Comparison of ENCODE assay signal across 17 mouse cellular contexts in the genomic region with DNA sequence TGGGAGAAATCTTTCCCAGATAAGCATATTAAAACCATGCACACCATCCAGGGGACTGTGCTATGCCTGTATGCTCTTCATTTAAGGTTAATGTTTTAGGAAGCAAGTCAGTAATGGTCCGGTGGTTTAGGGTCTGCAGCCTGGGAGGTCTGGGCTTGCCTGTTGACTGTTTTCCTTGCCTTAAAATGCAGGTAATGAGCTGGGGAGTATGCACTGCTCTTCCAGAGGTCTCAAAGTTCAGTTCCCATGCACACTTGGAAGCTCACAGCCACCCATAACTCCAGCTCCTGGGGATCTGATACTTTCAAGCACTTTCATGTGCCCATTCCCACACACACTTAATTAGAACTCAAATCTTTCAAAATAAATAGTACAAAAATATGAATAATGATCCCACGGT. TPM values are rescaled to one million over a fixed set of nuclear protein-coding genes. Genes with fewer than 3 reads are reported as not detected.
A peak's percentile ranks its signal among the peaks of the same experiment; 100 is the strongest.
DNase-seq lines count a peak whose midpoint lies in the region; ATAC-seq and TF ChIP-seq lines count a peak whose summit lies in the region.
"Had no signal": no experiment of that assay in that cellular context is flagged by ENCODE, and none has a peak within 500 bp of the region (broad histone marks: within the 10 kb centered on the region; RNA-seq: fewer than 3 reads in every experiment).

No protein-coding gene starts in this region.

- H3K27ac ChIP-seq in hindbrain, embryonic 14.5 days, result peak overlapping the region; percentile 66; the same call in 1 of the 2 replicates
- H3K27ac ChIP-seq in hindbrain, embryonic 10.5 days, result no peak overlapping the region
- H3K27ac ChIP-seq in forebrain, embryonic 15.5 days (replicated peaks), result peak overlapping the region; percentile 66
- peak overlapping the region; percentile 75; the same call in 1 of the 2 replicates for H3K27ac ChIP-seq in hindbrain, postnatal 0 days
- H3K27ac ChIP-seq in liver, embryonic 12.5 days, result peak overlapping the region; percentile 95
- H3K27ac ChIP-seq in left cerebral cortex, adult 2 months, result no peak overlapping the region
- H3K27ac ChIP-seq: embryonic facial prominence, embryonic 12.5 days; stomach, embryonic 15.5 days had no signal

- no peak overlapping the region for H3K4me2 ChIP-seq in hindbrain, embryonic 14.5 days (replicated peaks)
- no peak overlapping the region for H3K4me2 ChIP-seq in forebrain, embryonic 15.5 days (replicated peaks)
- H3K4me2 ChIP-seq in hindbrain, postnatal 0 days (ENCODE audit: low read depth, low read length), result no peak overlapping the region
- H3K4me2 ChIP-seq in liver, embryonic 12.5 days, result peak overlapping the region; percentile 85; the same call in 1 of the 2 replicates
- H3K4me2 ChIP-seq: embryonic facial prominence, embryonic 12.5 days; heart, embryonic 11.5 days; stomach, embryonic 15.5 days had no signal

- DNase-seq in hindbrain, embryonic 14.5 days (ENCODE audit: low spot score), result no peak
- no peak for DNase-seq in hindbrain, embryonic 10.5 days (ENCODE audit: low spot score)
- DNase-seq in hindbrain, postnatal 0 days (ENCODE audit: low spot score), result no peak
- no peak for DNase-seq in left cerebral cortex, adult 2 months (ENCODE audit: extremely low spot score in 1 of 2, low spot score in 2 of 2)
- DNase-seq: adrenal gland, postnatal 25 days; heart, postnatal 14 days; lung, adult 18-20 months; thymus, adult 2 months had no signal

- no peaks in the 10 kb centered on the region for H3K9me3 ChIP-seq in hindbrain, embryonic 14.5 days (ENCODE audit: control insufficient read depth, low read length)
- no peaks in the 10 kb centered on the region for H3K9me3 ChIP-seq in hindbrain, embryonic 10.5 days
- H3K9me3 ChIP-seq in forebrain, embryonic 15.5 days, result no peaks in the 10 kb centered on the region
- no peaks in the 10 kb centered on the region for H3K9me3 ChIP-seq in hindbrain, postnatal 0 days (ENCODE audit: low read length)
- H3K9me3 ChIP-seq in liver, embryonic 12.5 days (replicated peaks), result no peaks in the 10 kb centered on the region
- H3K9me3 ChIP-seq: embryonic facial prominence, embryonic 12.5 days; stomach, embryonic 15.5 days had no signal

- peaks cover 17% of the 10 kb centered on the region; the same call in 1 of the 2 replicates for H3K36me3 ChIP-seq in hindbrain, embryonic 14.5 days (replicated peaks; ENCODE audit: control insufficient read depth, insufficient read depth)
- H3K36me3 ChIP-seq in hindbrain, embryonic 10.5 days, result peaks cover 44% of the 10 kb centered on the region
- H3K36me3 ChIP-seq in forebrain, embryonic 15.5 days, result 0 out of 2 replicates have a peak, but pooled peaks cover 4% of the 10 kb centered on the region
- no peaks in the 10 kb centered on the region; the same call in 1 of the 2 replicates for H3K36me3 ChIP-seq in hindbrain, postnatal 0 days (ENCODE audit: insufficient read depth, low read length)
- peaks cover 48% of the 10 kb centered on the region for H3K36me3 ChIP-seq in liver, embryonic 12.5 days

- no peak for TF ChIP-seq CTCF in hindbrain, postnatal 0 days (IDR thresholded peaks at IDR 0.05; ENCODE audit: low read depth)
- TF ChIP-seq CTCF in left cerebral cortex, adult 2 months (IDR thresholded peaks at IDR 0.05), result no peak

- no peaks in the 10 kb centered on the region for H3K27me3 ChIP-seq in hindbrain, embryonic 14.5 days (ENCODE audit: control insufficient read depth, insufficient read depth, low read length)
- H3K27me3 ChIP-seq in hindbrain, embryonic 10.5 days (ENCODE audit: insufficient read depth, poor library complexity, severe bottlenecking), result no peaks in the 10 kb centered on the region
- no peaks in the 10 kb centered on the region for H3K27me3 ChIP-seq in forebrain, embryonic 15.5 days
- no peaks in the 10 kb centered on the region for H3K27me3 ChIP-seq in hindbrain, postnatal 0 days (ENCODE audit: insufficient read depth, low read length)
- H3K27me3 ChIP-seq in liver, embryonic 12.5 days (replicated peaks), result no peaks in the 10 kb centered on the region
- H3K27me3 ChIP-seq: embryonic facial prominence, embryonic 12.5 days; Patski; stomach, embryonic 15.5 days had no signal

- WGBS in hindbrain, embryonic 14.5 days, result 98% methylated on average over 2 of the region's 2 CpGs
- 92% methylated on average over 2 of the region's 2 CpGs for WGBS in hindbrain, embryonic 10.5 days
- WGBS in forebrain, embryonic 15.5 days, result 85% methylated on average over 2 of the region's 2 CpGs
- 85% methylated on average over 2 of the region's 2 CpGs for WGBS in hindbrain, postnatal 0 days
- WGBS in liver, embryonic 12.5 days (ENCODE audit: insufficient replicate concordance), result 79% methylated on average over 2 of the region's 2 CpGs

- H3K4me3 ChIP-seq in hindbrain, embryonic 14.5 days (replicated peaks; ENCODE audit: low read length), result no peak overlapping the region
- no peak overlapping the region for H3K4me3 ChIP-seq in hindbrain, embryonic 10.5 days
- H3K4me3 ChIP-seq in forebrain, embryonic 15.5 days, result no peak overlapping the region
- H3K4me3 ChIP-seq in hindbrain, postnatal 0 days (ENCODE audit: low read length), result no peak overlapping the region
- H3K4me3 ChIP-seq in liver, embryonic 12.5 days, result no peak overlapping the region
- no peak overlapping the region for H3K4me3 ChIP-seq in left cerebral cortex, adult 2 months
- H3K4me3 ChIP-seq: embryonic facial prominence, embryonic 12.5 days; stomach, embryonic 15.5 days had no signal

- no peak overlapping the region for H3K9ac ChIP-seq in hindbrain, embryonic 14.5 days
- H3K9ac ChIP-seq in forebrain, embryonic 15.5 days (replicated peaks), result no peak overlapping the region
- H3K9ac ChIP-seq in hindbrain, postnatal 0 days (replicated peaks; ENCODE audit: low read length), result no peak overlapping the region
- peak overlapping the region; percentile 40; the same call in 1 of the 2 replicates for H3K9ac ChIP-seq in liver, embryonic 12.5 days
- H3K9ac ChIP-seq: embryonic facial prominence, embryonic 12.5 days; stomach, embryonic 15.5 days had no signal

- peaks cover 26% of the 10 kb centered on the region for H3K4me1 ChIP-seq in hindbrain, embryonic 14.5 days (replicated peaks; ENCODE audit: control insufficient read depth, insufficient read depth, low read length)
- peaks cover 40% of the 10 kb centered on the region for H3K4me1 ChIP-seq in hindbrain, embryonic 10.5 days (replicated peaks)
- H3K4me1 ChIP-seq in forebrain, embryonic 15.5 days, result peaks cover 32% of the 10 kb centered on the region
- 0 out of 2 replicates have a peak, but pooled peaks cover 8% of the 10 kb centered on the region for H3K4me1 ChIP-seq in hindbrain, postnatal 0 days (ENCODE audit: insufficient read depth, low read length)
- H3K4me1 ChIP-seq in liver, embryonic 12.5 days, result peaks cover 77% of the 10 kb centered on the region

- no peak for ATAC-seq in hindbrain, embryonic 14.5 days (ENCODE audit: low FRiP score)
- no peak for ATAC-seq in forebrain, embryonic 15.5 days (replicated peaks)
- ATAC-seq in hindbrain, postnatal 0 days, result no peak
- no peak for ATAC-seq in liver, embryonic 12.5 days
- no peak for ATAC-seq in CD4-positive, CD25-positive, alpha-beta regulatory T cell, adult 4 months
- ATAC-seq: activated CD4-positive, CD25-positive, alpha-beta regulatory T cell, adult 4 months; midbrain, embryonic 16.5 days; Patski had no signal

- intact Hi-C loops in left cerebral cortex, adult 2 months (cut with DNase I), result no loop called here

RNA-seq across cellular contexts. Expression of gene Gtpbp1, which starts 5.9 kb away (rescaled TPM):
- polyA plus RNA-seq in hindbrain, embryonic 14.5 days (2014; fragmentation: Nextera tagmentation; extraction: Ambion mirVana), result 43.1 and 43.4 TPM in 2 replicates
- 44.7 and 44.8 TPM in 2 replicates for polyA plus RNA-seq in hindbrain, embryonic 10.5 days (2016; fragmentation: Nextera tagmentation; extraction: Ambion mirVana)
- polyA plus RNA-seq in forebrain, embryonic 15.5 days (2015; fragmentation: Nextera tagmentation; extraction: Ambion mirVana), result 53.9 and 58.0 TPM in 2 replicates
- 88.2 and 91.7 TPM in 2 replicates for total RNA-seq in hindbrain, postnatal 0 days (2014; rRNA removed)
- polyA plus RNA-seq in hindbrain, postnatal 0 days (2015; fragmentation: Nextera tagmentation; extraction: Ambion mirVana), result 36.7 and 38.3 TPM in 2 replicates
- 48.3 and 50.0 TPM in 2 replicates for polyA plus RNA-seq in liver, embryonic 12.5 days (2016; fragmentation: Nextera tagmentation; extraction: Ambion mirVana)
- polyA plus RNA-seq in CD4-positive, CD25-positive, alpha-beta regulatory T cell, adult 4 months (2017; shearing (Covaris generic)), result 10 to 100 TPM; 21.0 to 21.6 TPM
- 10 to 100 TPM; 54.2 to 58.0 TPM for total RNA-seq in left cerebral cortex, adult 2 months (2021)

RNA-seq across cellular contexts. Expression of gene Josd1, which starts 8.8 kb away (rescaled TPM):
- polyA plus RNA-seq in hindbrain, embryonic 14.5 days (2014; fragmentation: Nextera tagmentation; extraction: Ambion mirVana), result 16.1 and 18.6 TPM in 2 replicates
- polyA plus RNA-seq in hindbrain, embryonic 10.5 days (2016; fragmentation: Nextera tagmentation; extraction: Ambion mirVana), result 18.6 and 20.7 TPM in 2 replicates
- polyA plus RNA-seq in forebrain, embryonic 15.5 days (2015; fragmentation: Nextera tagmentation; extraction: Ambion mirVana), result 23.3 and 26.8 TPM in 2 replicates
- total RNA-seq in hindbrain, postnatal 0 days (2014; rRNA removed), result 53.3 and 57.9 TPM in 2 replicates
- 18.1 and 20.0 TPM in 2 replicates for polyA plus RNA-seq in hindbrain, postnatal 0 days (2015; fragmentation: Nextera tagmentation; extraction: Ambion mirVana)
- 37.7 and 38.3 TPM in 2 replicates for polyA plus RNA-seq in liver, embryonic 12.5 days (2016; fragmentation: Nextera tagmentation; extraction: Ambion mirVana)
- polyA plus RNA-seq in CD4-positive, CD25-positive, alpha-beta regulatory T cell, adult 4 months (2017; shearing (Covaris generic)), result 1 to 10 TPM; 4.2 to 6.8 TPM
- 10 to 100 TPM; 64.3 to 68.0 TPM for total RNA-seq in left cerebral cortex, adult 2 months (2021)

RNA-seq across cellular contexts. Expression of gene Tomm22, which starts 25.8 kb away (rescaled TPM):
- polyA plus RNA-seq in hindbrain, embryonic 14.5 days (2014; fragmentation: Nextera tagmentation; extraction: Ambion mirVana), result 241 and 244 TPM in 2 replicates
- polyA plus RNA-seq in hindbrain, embryonic 10.5 days (2016; fragmentation: Nextera tagmentation; extraction: Ambion mirVana), result 280 and 301 TPM in 2 replicates
- polyA plus RNA-seq in forebrain, embryonic 15.5 days (2015; fragmentation: Nextera tagmentation; extraction: Ambion mirVana), result 264 and 266 TPM in 2 replicates
- total RNA-seq in hindbrain, postnatal 0 days (2014; rRNA removed), result 139 and 149 TPM in 2 replicates
- polyA plus RNA-seq in hindbrain, postnatal 0 days (2015; fragmentation: Nextera tagmentation; extraction: Ambion mirVana), result 239 and 241 TPM in 2 replicates
- polyA plus RNA-seq in liver, embryonic 12.5 days (2016; fragmentation: Nextera tagmentation; extraction: Ambion mirVana), result 209 and 217 TPM in 2 replicates
- polyA plus RNA-seq in CD4-positive, CD25-positive, alpha-beta regulatory T cell, adult 4 months (2017; shearing (Covaris generic)), result 100 to 1,000 TPM; 183 to 185 TPM
- total RNA-seq in left cerebral cortex, adult 2 months (2021), result 10 to 100 TPM; 81.8 to 96.6 TPM

RNA-seq across cellular contexts. Expression of gene Cby1, which starts 37.5 kb away (rescaled TPM):
- 85.4 and 85.5 TPM in 2 replicates for polyA plus RNA-seq in hindbrain, embryonic 14.5 days (2014; fragmentation: Nextera tagmentation; extraction: Ambion mirVana)
- 71.0 and 91.5 TPM in 2 replicates for polyA plus RNA-seq in hindbrain, embryonic 10.5 days (2016; fragmentation: Nextera tagmentation; extraction: Ambion mirVana)
- polyA plus RNA-seq in forebrain, embryonic 15.5 days (2015; fragmentation: Nextera tagmentation; extraction: Ambion mirVana), result 116 and 124 TPM in 2 replicates
- total RNA-seq in hindbrain, postnatal 0 days (2014; rRNA removed), result 48.2 and 54.2 TPM in 2 replicates
- polyA plus RNA-seq in hindbrain, postnatal 0 days (2015; fragmentation: Nextera tagmentation; extraction: Ambion mirVana), result 91.5 and 92.0 TPM in 2 replicates
- polyA plus RNA-seq in liver, embryonic 12.5 days (2016; fragmentation: Nextera tagmentation; extraction: Ambion mirVana), result 20.3 and 21.8 TPM in 2 replicates
- polyA plus RNA-seq in CD4-positive, CD25-positive, alpha-beta regulatory T cell, adult 4 months (2017; shearing (Covaris generic)), result 10 to 100 TPM; 16.1 to 16.3 TPM
- 10 to 100 TPM; 42.6 to 49.4 TPM for total RNA-seq in left cerebral cortex, adult 2 months (2021)

RNA-seq across cellular contexts. Expression of gene Fam227a, which starts 37.8 kb away (rescaled TPM):
- polyA plus RNA-seq in hindbrain, embryonic 14.5 days (2014; fragmentation: Nextera tagmentation; extraction: Ambion mirVana), result 3.3 and 7.6 TPM in 2 replicates
- 2.2 and 2.4 TPM in 2 replicates for polyA plus RNA-seq in hindbrain, embryonic 10.5 days (2016; fragmentation: Nextera tagmentation; extraction: Ambion mirVana)
- polyA plus RNA-seq in forebrain, embryonic 15.5 days (2015; fragmentation: Nextera tagmentation; extraction: Ambion mirVana), result 4.7 and 5.2 TPM in 2 replicates
- 6.4 and 8.4 TPM in 2 replicates for total RNA-seq in hindbrain, postnatal 0 days (2014; rRNA removed)
- 2.1 and 3.1 TPM in 2 replicates for polyA plus RNA-seq in hindbrain, postnatal 0 days (2015; fragmentation: Nextera tagmentation; extraction: Ambion mirVana)
- 0.20 and 0.37 TPM in 2 replicates for polyA plus RNA-seq in liver, embryonic 12.5 days (2016; fragmentation: Nextera tagmentation; extraction: Ambion mirVana)
- under 1 TPM; 0.15 to 0.50 TPM for polyA plus RNA-seq in CD4-positive, CD25-positive, alpha-beta regulatory T cell, adult 4 months (2017; shearing (Covaris generic))
- total RNA-seq in left cerebral cortex, adult 2 months (2021), result 10 to 100 TPM; 12.9 to 13.6 TPM

Comparison
In these comparisons a context has a peak if more than half of its experiments do, and no peak if none do; other contexts are left out.
1. H3K27ac ChIP-seq: peak in hindbrain, embryonic 14.5 days (single experiment), forebrain, embryonic 15.5 days (single experiment), hindbrain, postnatal 0 days (single experiment) and liver, embryonic 12.5 days (single experiment); none in hindbrain, embryonic 10.5 days (single experiment) and left cerebral cortex, adult 2 months (single experiment).